Mouse (Mus musculus) liver, embryonic 12.5 days (tissue): ENCODE results near the gene Hpca. TPM values are rescaled to one million over a fixed set of nuclear protein-coding genes. Genes with fewer than 3 reads are reported as not detected.

Experiments used
- ATAC-seq: fragments of 200-750 bp; cut with Nextera tagmentation; 2 replicates; pipeline ENCODE4 v1.8.0; 2017; ENCODE audit warnings: moderate number of reproducible peaks, mild to moderate bottlenecking, moderate library complexity
- H3K27ac ChIP-seq: fragments of 300-500 bp; sonication (generic); 2 replicates; pipeline ENCODE4 v1.5.1; 2016; ENCODE audit warnings: mild to moderate bottlenecking
- H3K27me3 ChIP-seq: fragments of 300-500 bp; sonication (generic); replicated peaks from 2 replicates; pipeline ENCODE4 v1.6.1; 2016; ENCODE audit warnings: mild to moderate bottlenecking, moderate library complexity
- H3K36me3 ChIP-seq: fragments of 300-500 bp; sonication (generic); 2 replicates; pipeline ENCODE4 v1.6.1; 2016; ENCODE audit warnings: mild to moderate bottlenecking, moderate library complexity
- H3K4me1 ChIP-seq: fragments of 300-500 bp; sonication (generic); 2 replicates; pipeline ENCODE4 v1.6.1; 2016
- H3K4me2 ChIP-seq: fragments of 300-500 bp; sonication (generic); 2 replicates; pipeline ENCODE4 v1.6.1; 2016; ENCODE audit warnings: mild to moderate bottlenecking, moderate library complexity
- H3K4me3 ChIP-seq: fragments of 300-500 bp; sonication (generic); 2 replicates; pipeline ENCODE4 v1.5.1; 2016; ENCODE audit warnings: mild to moderate bottlenecking, moderate library complexity
- H3K9ac ChIP-seq: fragments of 300-500 bp; sonication (generic); 2 replicates; pipeline ENCODE4 v1.6.1; 2016; ENCODE audit warnings: mild to moderate bottlenecking, moderate library complexity
- H3K9me3 ChIP-seq: fragments of 300-500 bp; sonication (generic); replicated peaks from 2 replicates; pipeline ENCODE4 v1.6.1; 2016; ENCODE audit warnings: mild to moderate bottlenecking, moderate library complexity
- WGBS: fragments of 180-500 bp; shearing (Covaris S2); methylation state at CpG from one replicate; pipeline ENCODE4 v1.1.7; 2016; ENCODE audit not compliant: insufficient replicate concordance; 5-methylcytosine and 5-hydroxymethylcytosine counted together
- polyA plus RNA-seq: library from polyadenylated mRNA; unstranded; fragments of >200 nt; fragmentation: Nextera tagmentation; extraction: Ambion mirVana; gene quantifications from 2 replicates; pipeline ENCODE4 v1.2.1, GENCODE M21; 2016

The Hpca gene
- polyA plus RNA-seq, 1 experiment from 2014 or later: 2.3 TPM

DNA sequence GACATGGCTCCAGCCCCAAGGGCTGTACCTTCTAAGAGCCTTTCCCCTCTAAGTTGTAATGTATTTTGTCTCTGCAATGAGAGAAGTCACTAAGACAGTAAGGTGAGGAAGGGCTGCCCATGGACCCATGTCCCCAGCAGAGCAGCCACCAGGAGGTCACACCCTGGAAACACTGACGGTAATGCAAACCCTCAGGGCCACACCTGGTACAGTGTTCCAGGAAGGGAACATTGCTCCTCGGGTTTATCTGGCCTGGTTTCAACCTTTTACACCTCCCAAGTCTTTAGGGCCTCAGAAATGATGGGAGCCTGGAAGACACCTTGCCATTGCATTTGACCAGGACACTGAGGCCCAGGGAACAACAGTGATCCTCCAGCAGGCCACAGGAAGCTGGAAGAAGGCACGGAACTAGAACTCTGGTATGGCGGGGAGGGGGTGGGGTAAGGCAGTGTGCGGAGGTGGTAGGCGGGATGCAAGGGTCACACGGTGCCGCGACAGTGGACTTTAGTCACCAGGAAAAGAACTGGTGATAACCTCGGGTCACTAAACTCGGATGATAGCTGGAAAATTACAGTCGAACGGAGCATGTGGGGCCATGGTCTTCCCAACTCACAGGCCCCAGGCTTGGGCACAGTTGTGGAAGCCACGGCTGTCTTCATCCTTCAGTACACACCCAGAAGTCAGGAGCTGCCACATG lies 19.6 kb downstream of the Hpca start:
- no peak overlapping the region for H3K27ac ChIP-seq
- 54% methylated on average over 14 of the region's 14 CpGs for WGBS
- no peak overlapping the region for H3K9ac ChIP-seq
- H3K9me3 ChIP-seq: no peaks in the 10 kb centered on the region
- no peaks in the 10 kb centered on the region for H3K4me1 ChIP-seq
- no peak overlapping the region for H3K4me2 ChIP-seq
- H3K27me3 ChIP-seq: peaks cover 59% of the 10 kb centered on the region
- no peak overlapping the region for H3K4me3 ChIP-seq
- no peak; the same call in 1 of the 2 replicates for ATAC-seq
- no peaks in the 10 kb centered on the region for H3K36me3 ChIP-seq

GRCm38 (mm10) chr4:129097006-129097405 lies 24.8 kb downstream of the Hpca start:
- H3K27ac ChIP-seq: no peak overlapping the region
- H3K4me3 ChIP-seq: no peak overlapping the region
- peaks cover 52% of the 10 kb centered on the region; the same call in 1 of the 2 replicates for H3K27me3 ChIP-seq
- no peak overlapping the region for H3K9ac ChIP-seq
- H3K4me2 ChIP-seq: no peak overlapping the region
- H3K4me1 ChIP-seq: no peaks in the 10 kb centered on the region
- no peaks in the 10 kb centered on the region for H3K36me3 ChIP-seq
- 54% methylated on average over 7 of the region's 7 CpGs for WGBS
- no peak for ATAC-seq
- H3K9me3 ChIP-seq: 0 out of 2 replicates have a peak, but pooled peaks cover 2% of the 10 kb centered on the region

DNA sequence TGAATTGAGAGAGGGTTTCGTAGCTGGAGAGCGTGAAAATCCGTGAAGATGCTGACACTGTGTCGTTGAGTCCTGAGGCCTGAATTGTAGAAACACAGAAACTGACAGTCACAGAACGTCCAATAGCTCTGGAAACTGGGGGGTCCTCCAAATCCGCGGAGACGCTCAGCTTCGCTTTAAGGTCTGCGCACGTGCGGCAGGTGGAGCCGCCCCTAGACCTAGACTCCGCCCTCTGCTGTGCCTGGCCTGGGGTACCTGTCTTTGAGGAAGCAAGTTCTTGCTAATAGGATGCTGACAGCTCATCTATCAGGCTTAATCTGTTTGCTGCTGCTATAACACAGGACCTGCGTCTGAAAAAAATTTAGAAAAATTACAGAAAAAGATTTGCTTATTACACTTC lies 26.6 kb downstream of the Hpca start:
- Histone ChIP-seq H3K4me1 (no peaks in the 10 kb centered on the region), H3K27ac (no peak overlapping the region), H3K27me3 (peaks cover 52% of the 10 kb centered on the region; the same call in 1 of the 2 replicates), H3K9me3 (0 out of 2 replicates have a peak, but pooled peaks cover 2% of the 10 kb centered on the region), H3K36me3 (no peaks in the 10 kb centered on the region), H3K4me2 (no peak overlapping the region), H3K9ac (no peak overlapping the region), H3K4me3 (no peak overlapping the region)
- 23% methylated on average over 15 of the region's 15 CpGs for WGBS
- no peak for ATAC-seq

GRCm38 (mm10) chr4:129087850-129088249 lies 34.0 kb downstream of the Hpca start:
- no peak overlapping the region for H3K4me2 ChIP-seq
- peaks cover 20% of the 10 kb centered on the region; the same call in 1 of the 2 replicates for H3K27me3 ChIP-seq
- H3K4me3 ChIP-seq: no peak overlapping the region
- no peak overlapping the region for H3K27ac ChIP-seq
- peaks cover 29% of the 10 kb centered on the region for H3K36me3 ChIP-seq
- WGBS: 38% methylated on average over 5 of the region's 5 CpGs
- no peaks in the 10 kb centered on the region for H3K4me1 ChIP-seq
- no peak for ATAC-seq
- H3K9ac ChIP-seq: no peak overlapping the region
- no peaks in the 10 kb centered on the region for H3K9me3 ChIP-seq

DNA sequence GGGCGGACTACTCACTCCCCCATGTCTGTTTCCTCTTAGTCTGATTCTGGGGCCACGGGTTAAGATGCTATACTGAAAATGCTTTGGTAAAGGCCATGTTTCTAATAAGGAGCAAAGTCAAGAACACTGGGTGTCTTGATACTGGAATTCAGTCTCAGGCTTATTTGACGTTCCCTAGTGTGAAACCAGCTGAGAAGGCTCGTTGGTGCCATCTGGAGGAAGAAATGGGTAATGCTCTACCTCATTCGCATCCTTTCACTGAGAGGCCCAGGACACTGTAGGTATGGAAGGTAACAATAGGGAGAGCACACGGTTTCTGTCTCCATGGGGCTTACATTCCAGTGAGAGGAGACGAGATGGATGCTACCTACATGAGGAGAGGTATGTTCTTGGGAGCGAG lies 35.8 kb downstream of the Hpca start:
- Histone ChIP-seq H3K36me3 (peaks cover 42% of the 10 kb centered on the region), H3K4me2 (no peak overlapping the region), H3K4me3 (no peak overlapping the region), H3K27ac (no peak overlapping the region), H3K9ac (no peak overlapping the region), H3K4me1 (no peaks in the 10 kb centered on the region), H3K9me3 (no peaks in the 10 kb centered on the region), H3K27me3 (peaks cover 15% of the 10 kb centered on the region; the same call in 1 of the 2 replicates)
- WGBS: 24% methylated on average over 8 of the region's 8 CpGs
- ATAC-seq: no peak

- H3K4me1 ChIP-seq: no peaks in the 10 kb centered on the region
- no peak for ATAC-seq
- peaks cover 15% of the 10 kb centered on the region; the same call in 1 of the 2 replicates for H3K27me3 ChIP-seq
- no peak overlapping the region for H3K4me3 ChIP-seq
- no peak overlapping the region for H3K9ac ChIP-seq
- no peak overlapping the region for H3K4me2 ChIP-seq
- H3K9me3 ChIP-seq: no peaks in the 10 kb centered on the region
- no peak overlapping the region for H3K27ac ChIP-seq
- peaks cover 54% of the 10 kb centered on the region for H3K36me3 ChIP-seq
- WGBS: 86% methylated on average over 9 of the region's 9 CpGs
These were observed 36.9 kb downstream of the Hpca start for GRCm38 (mm10) chr4:129084896-129085295.

DNA sequence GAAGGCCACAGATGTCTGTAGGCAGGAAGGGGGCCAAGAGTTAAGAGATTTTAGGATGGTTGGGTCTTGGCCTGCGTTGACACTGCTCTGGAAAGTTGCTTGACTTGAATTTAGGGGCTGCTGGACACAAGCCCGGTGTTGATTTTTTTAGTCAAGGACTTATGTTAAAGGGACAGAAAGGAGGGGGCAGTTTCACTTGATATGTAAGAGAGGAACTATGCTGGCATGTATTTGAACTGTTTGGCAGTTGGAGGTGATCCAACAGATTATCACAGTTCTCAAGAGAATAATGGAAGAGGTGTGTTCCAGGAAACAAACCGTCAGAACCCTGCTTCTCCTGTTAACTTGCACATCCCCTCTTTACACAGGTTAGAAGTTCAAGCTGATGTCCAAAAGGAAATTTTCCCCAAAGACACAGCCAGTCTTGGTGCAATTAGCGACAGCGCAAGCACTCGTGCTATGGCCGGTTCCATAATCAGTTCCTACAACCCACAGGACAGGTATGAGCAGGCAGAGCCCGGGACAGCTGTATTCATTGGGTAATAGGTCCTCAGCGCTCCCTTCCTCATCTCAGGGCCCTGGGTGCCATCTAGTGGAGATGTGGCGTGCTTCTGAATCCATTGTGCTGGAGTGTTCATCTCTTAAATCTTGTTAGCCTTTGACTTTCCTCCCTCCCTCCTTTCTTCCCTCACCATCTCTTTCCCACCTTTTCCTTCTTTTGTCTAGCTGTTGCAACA lies 39.3 kb downstream of the Hpca start:
- H3K9ac ChIP-seq: no peak overlapping the region
- H3K4me1 ChIP-seq: no peaks in the 10 kb centered on the region
- H3K4me3 ChIP-seq: no peak overlapping the region
- no peaks in the 10 kb centered on the region for H3K9me3 ChIP-seq
- H3K36me3 ChIP-seq: peaks cover 77% of the 10 kb centered on the region
- no peak overlapping the region for H3K4me2 ChIP-seq
- 0 out of 2 replicates have a peak, but pooled peaks cover 11% of the 10 kb centered on the region for H3K27me3 ChIP-seq
- no peak for ATAC-seq
- WGBS: 52% methylated on average over 10 of the region's 10 CpGs
- no peak overlapping the region for H3K27ac ChIP-seq

GRCm38 (mm10) chr4:129081939-129082338 lies 39.9 kb downstream of the Hpca start:
- no peak for ATAC-seq
- Histone ChIP-seq H3K4me1 (no peaks in the 10 kb centered on the region), H3K9ac (no peak overlapping the region), H3K27me3 (0 out of 2 replicates have a peak, but pooled peaks cover 6% of the 10 kb centered on the region), H3K36me3 (peaks cover 81% of the 10 kb centered on the region), H3K4me2 (no peak overlapping the region), H3K27ac (no peak overlapping the region), H3K9me3 (no peaks in the 10 kb centered on the region), H3K4me3 (no peak overlapping the region)
- 80% methylated on average over 3 of the region's 3 CpGs for WGBS

- Histone ChIP-seq H3K27me3 (0 out of 2 replicates have a peak, but pooled peaks cover 1% of the 10 kb centered on the region), H3K4me3 (no peak overlapping the region), H3K4me2 (no peak overlapping the region), H3K36me3 (peaks cover 85% of the 10 kb centered on the region), H3K27ac (no peak overlapping the region), H3K4me1 (no peaks in the 10 kb centered on the region), H3K9ac (no peak overlapping the region), H3K9me3 (no peaks in the 10 kb centered on the region)
- 83% methylated on average over 6 of the region's 6 CpGs for WGBS
- no peak for ATAC-seq
These were observed 40.3 kb downstream of the Hpca start for GRCm38 (mm10) chr4:129081512-129081911.

DNA sequence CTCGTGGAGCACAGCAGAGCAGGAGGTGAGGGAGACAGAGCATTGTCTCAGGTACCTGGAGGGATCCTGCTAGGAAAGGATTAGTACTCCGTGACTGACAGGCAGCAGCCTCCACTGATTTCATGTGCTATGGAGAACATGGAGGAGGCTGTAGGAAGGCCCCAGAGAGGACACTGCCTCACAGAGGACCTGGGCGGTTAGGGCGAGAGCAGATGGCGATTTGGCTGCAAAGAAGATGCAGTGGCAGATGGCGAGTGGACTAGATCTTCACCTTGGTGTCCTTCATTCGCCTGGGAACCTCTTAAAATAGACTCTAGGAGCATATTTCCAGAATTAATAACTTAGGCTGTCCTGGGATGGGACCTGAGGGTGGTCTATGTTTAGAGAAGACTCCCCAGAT lies 40.8 kb downstream of the Hpca start:
- no peak overlapping the region for H3K4me3 ChIP-seq
- ATAC-seq: no peak
- no peaks in the 10 kb centered on the region for H3K27me3 ChIP-seq

DNA sequence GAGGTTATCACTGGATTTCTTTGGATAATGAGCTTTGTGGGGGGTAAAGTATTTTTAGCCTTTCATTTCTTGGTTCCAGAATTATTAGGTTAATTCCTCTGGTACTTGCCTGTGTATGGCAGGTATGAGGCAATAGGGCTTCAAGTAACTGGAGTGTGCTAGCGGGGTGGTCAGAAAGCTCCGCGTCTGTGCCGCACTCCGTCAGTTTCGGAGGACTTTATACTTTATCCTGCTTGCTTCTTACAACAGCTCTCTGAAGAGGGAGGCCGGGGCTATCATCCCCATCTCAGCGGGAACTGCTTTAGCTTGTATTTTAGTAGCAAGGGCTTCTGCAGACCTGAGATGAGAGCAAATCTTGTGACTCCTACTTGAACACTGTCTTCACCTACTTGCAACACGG lies 42.7 kb downstream of the Hpca start:
- Histone ChIP-seq H3K36me3 (peaks cover 91% of the 10 kb centered on the region), H3K4me2 (no peak overlapping the region), H3K27ac (no peak overlapping the region), H3K4me3 (no peak overlapping the region), H3K4me1 (no peaks in the 10 kb centered on the region), H3K27me3 (no peaks in the 10 kb centered on the region), H3K9me3 (no peaks in the 10 kb centered on the region), H3K9ac (no peak overlapping the region)
- WGBS: 89% methylated on average over 9 of the region's 9 CpGs
- no peak for ATAC-seq

More for the DNA sequence above, 40.8 kb downstream of the Hpca start:
- WGBS: 77% methylated on average over 7 of the region's 7 CpGs
- H3K27ac ChIP-seq: no peak overlapping the region
- H3K36me3 ChIP-seq: peaks cover 90% of the 10 kb centered on the region
- H3K4me1 ChIP-seq: no peaks in the 10 kb centered on the region
- H3K4me2 ChIP-seq: no peak overlapping the region
- no peaks in the 10 kb centered on the region for H3K9me3 ChIP-seq
- H3K9ac ChIP-seq: no peak overlapping the region

- no peak overlapping the region for H3K4me2 ChIP-seq
- H3K27me3 ChIP-seq: no peaks in the 10 kb centered on the region
- no peak overlapping the region for H3K4me3 ChIP-seq
- no peaks in the 10 kb centered on the region for H3K4me1 ChIP-seq
- WGBS: 90% methylated on average over 4 of the region's 4 CpGs
- H3K9me3 ChIP-seq: no peaks in the 10 kb centered on the region
- H3K36me3 ChIP-seq: peaks cover 11% of the 10 kb centered on the region
- no peak for ATAC-seq
- H3K27ac ChIP-seq: no peak overlapping the region
- no peak overlapping the region for H3K9ac ChIP-seq
These were observed 53.0 kb downstream of the Hpca start for GRCm38 (mm10) chr4:129068848-129069247.
